Mouse (Mus musculus) MEL (cell line): Measurements from ENCODE around the gene Tmprss11a. TPM values are rescaled to one million over a fixed set of nuclear protein-coding genes. Genes with fewer than 3 reads are reported as not detected.
A peak's percentile ranks its signal among the peaks of the same experiment; 100 is the strongest.

Experiments used
- DNase-seq: peaks from one replicate; pipeline ENCODE4 v3.0.0; 2011; ENCODE audit warnings: low read depth, low spot score
- H3K27ac ChIP-seq: 2 replicates; pipeline ENCODE4 v1.5.1; 2012; ENCODE audit warnings: low read depth, mild to moderate bottlenecking, control low read depth, low read length, moderate library complexity; ENCODE audit not compliant: control insufficient read depth
- H3K27me3 ChIP-seq, 2 experiments: fragments of 150-350 bp in 1 of 2; sonication (generic) in 1 of 2; 2 replicates each; pipeline ENCODE4 v1.6.1; 2012; ENCODE audit warnings: low read length in 2 of 2, mild to moderate bottlenecking in 2 of 2, improper control_type of control experiment in 1 of 2, moderate library complexity in 1 of 2; ENCODE audit not compliant: insufficient read depth in 2 of 2, control insufficient read depth in 1 of 2
- H3K36me3 ChIP-seq, 2 experiments: 2 replicates each; pipeline ENCODE4 v1.6.1; 2012 to 2014; ENCODE audit warnings: low read length in 2 of 2, improper control_type of control experiment in 1 of 2, inconsistent platforms in 1 of 2, mild to moderate bottlenecking in 1 of 2; ENCODE audit not compliant: insufficient read depth in 2 of 2, control insufficient read depth in 1 of 2
- H3K4me1 ChIP-seq, 2 experiments: fragments of 150-350 bp in 1 of 2; sonication (generic) in 1 of 2; 2 replicates each; pipeline ENCODE4 v1.6.1; 2012; ENCODE audit warnings: low read length in 2 of 2, improper control_type of control experiment in 1 of 2, mild to moderate bottlenecking in 1 of 2; ENCODE audit not compliant: insufficient read depth in 2 of 2, control insufficient read depth in 1 of 2
- H3K4me3 ChIP-seq, 2 experiments: fragments of 150-350 bp in 1 of 2; sonication (generic) in 1 of 2; 2 replicates each; pipeline ENCODE4 v1.5.1; 2012; ENCODE audit warnings: low read depth in 2 of 2, low read length in 2 of 2, mild to moderate bottlenecking in 2 of 2, moderate library complexity in 2 of 2, control low read depth in 1 of 2, improper control_type of control experiment in 1 of 2; ENCODE audit not compliant: control insufficient read depth in 1 of 2, insufficient read depth in 1 of 2
- H3K79me2 ChIP-seq: 2 replicates; pipeline ENCODE4 v1.6.1; 2012; ENCODE audit warnings: mild to moderate bottlenecking, low read length, moderate library complexity; ENCODE audit not compliant: control insufficient read depth, poor library complexity, insufficient read depth
- H3K9ac ChIP-seq: 2 replicates; pipeline ENCODE4 v1.6.1; 2012; ENCODE audit warnings: low read depth, mild to moderate bottlenecking, control low read depth, low read length, moderate library complexity; ENCODE audit not compliant: control insufficient read depth, poor library complexity, severe bottlenecking
- H3K9me3 ChIP-seq: fragments of 150-350 bp; sonication (generic); replicated peaks from 2 replicates; pipeline ENCODE4 v1.6.1; 2012; ENCODE audit warnings: mild to moderate bottlenecking, low read length, improper control_type of control experiment, moderate library complexity; ENCODE audit not compliant: insufficient read depth
- BHLHE40 ChIP-seq: IDR thresholded peaks from 2 replicates; pipeline ENCODE4 v1.6.1; 2012; ENCODE audit warnings: low read depth, mild to moderate bottlenecking, inconsistent platforms, low read length, improper control_type of control experiment, borderline replicate concordance
- CHD1 ChIP-seq: IDR thresholded peaks from 2 replicates; pipeline ENCODE4 v1.6.1; 2012; ENCODE audit warnings: low read depth, mild to moderate bottlenecking, inconsistent platforms, low read length, improper control_type of control experiment
- CHD2 ChIP-seq: IDR thresholded peaks from 2 replicates; pipeline ENCODE4 v1.6.1; 2011; ENCODE audit warnings: low read length, improper control_type of control experiment
- CTCF ChIP-seq, 3 experiments: IDR thresholded peaks in 2 of 3; conservative IDR thresholded peaks in 1 of 3; 2 replicates each; pipeline ENCODE4 v1.5.1; 2011 to 2012; ENCODE audit warnings: low read length in 3 of 3, low read depth in 2 of 3, mild to moderate bottlenecking in 2 of 3, improper control_type of control experiment in 1 of 3, inconsistent platforms in 1 of 3, mixed read lengths in 1 of 3, moderate library complexity in 1 of 3; ENCODE audit not compliant: control insufficient read depth in 1 of 3, insufficient read depth in 1 of 3, poor library complexity in 1 of 3, severe bottlenecking in 1 of 3
- ELF1 ChIP-seq: IDR thresholded peaks from 2 replicates; pipeline ENCODE4 v1.6.1; 2014; ENCODE audit warnings: low read depth, mild to moderate bottlenecking, inconsistent platforms, low read length, improper control_type of control experiment, moderate library complexity
- ETS1 ChIP-seq: IDR thresholded peaks from 2 replicates; pipeline ENCODE4 v1.6.1; 2012; ENCODE audit warnings: low read depth, mild to moderate bottlenecking, inconsistent platforms, low read length, improper control_type of control experiment, moderate library complexity
- GABPA ChIP-seq: IDR thresholded peaks from 2 replicates; pipeline ENCODE4 v1.6.1; 2012; ENCODE audit warnings: low read depth, mild to moderate bottlenecking, inconsistent platforms, low read length, improper control_type of control experiment, moderate library complexity
- GATA1 ChIP-seq: IDR thresholded peaks from 2 replicates; pipeline ENCODE4 v1.6.1; 2011; ENCODE audit warnings: low read depth, low read length, improper control_type of control experiment
- MAFK ChIP-seq: IDR thresholded peaks from 2 replicates; pipeline ENCODE4 v1.6.1; 2011; ENCODE audit warnings: low read depth, mild to moderate bottlenecking, low read length, improper control_type of control experiment, borderline replicate concordance
- MAX ChIP-seq: IDR thresholded peaks from 2 replicates; pipeline ENCODE4 v1.6.1; 2011; ENCODE audit warnings: low read length, improper control_type of control experiment
- MAZ ChIP-seq: IDR thresholded peaks from 2 replicates; pipeline ENCODE4 v1.6.1; 2012; ENCODE audit warnings: low read depth, mild to moderate bottlenecking, inconsistent platforms, low read length, improper control_type of control experiment
- MEF2A ChIP-seq: IDR thresholded peaks from 2 replicates; pipeline ENCODE4 v1.6.1; 2014; ENCODE audit warnings: low read depth, mild to moderate bottlenecking, inconsistent platforms, low read length, improper control_type of control experiment; ENCODE audit not compliant: poor library complexity, insufficient replicate concordance, severe bottlenecking; ENCODE audit errors: extremely low read depth
- MXI1 ChIP-seq: IDR thresholded peaks from 2 replicates; pipeline ENCODE4 v1.6.1; 2011; ENCODE audit warnings: mild to moderate bottlenecking, low read depth, low read length, improper control_type of control experiment
- MYB ChIP-seq: IDR thresholded peaks from 2 replicates; pipeline ENCODE4 v1.6.1; 2011; ENCODE audit warnings: mild to moderate bottlenecking, low read depth, low read length, improper control_type of control experiment
- MYC ChIP-seq: IDR thresholded peaks from 2 replicates; pipeline ENCODE4 v1.6.1; 2011; ENCODE audit warnings: low read depth, mild to moderate bottlenecking, low read length, improper control_type of control experiment, moderate library complexity
- POLR2A ChIP-seq, 2 experiments: IDR thresholded peaks; 2 replicates each; pipeline ENCODE4 v1.6.1; 2011 to 2012; ENCODE audit warnings: low read length in 2 of 2, mild to moderate bottlenecking in 2 of 2, control low read depth in 1 of 2, improper control_type of control experiment in 1 of 2, low read depth in 1 of 2, moderate library complexity in 1 of 2; ENCODE audit not compliant: control insufficient read depth in 1 of 2, insufficient read depth in 1 of 2, poor library complexity in 1 of 2
- POLR2AphosphoS5 ChIP-seq: IDR thresholded peaks from 2 replicates; pipeline ENCODE4 v1.6.1; 2012; ENCODE audit warnings: low read depth, borderline replicate concordance, mild to moderate bottlenecking, inconsistent platforms, low read length, moderate library complexity, mixed read lengths
- RAD21 ChIP-seq: IDR thresholded peaks from 2 replicates; pipeline ENCODE4 v1.6.1; 2011; ENCODE audit warnings: mild to moderate bottlenecking, low read depth, low read length, improper control_type of control experiment
- RCOR1 ChIP-seq: IDR thresholded peaks from 2 replicates; pipeline ENCODE4 v1.6.1; 2012; ENCODE audit warnings: low read depth, mild to moderate bottlenecking, inconsistent platforms, low read length, improper control_type of control experiment
- SMC3 ChIP-seq: IDR thresholded peaks from 2 replicates; pipeline ENCODE4 v1.6.1; 2011; ENCODE audit warnings: low read depth, low read length, improper control_type of control experiment
- TAL1 ChIP-seq: IDR thresholded peaks from 2 replicates; pipeline ENCODE4 v1.6.1; 2012; ENCODE audit warnings: mild to moderate bottlenecking, inconsistent platforms, low read length, moderate library complexity, mixed read lengths
- TBP ChIP-seq: IDR thresholded peaks from 2 replicates; pipeline ENCODE4 v1.8.0; 2011; ENCODE audit warnings: low read depth, low read length, improper control_type of control experiment
- TCF12 ChIP-seq: IDR thresholded peaks from 2 replicates; pipeline ENCODE4 v1.6.1; 2014; ENCODE audit warnings: low read depth, mild to moderate bottlenecking, inconsistent platforms, low read length, improper control_type of control experiment, moderate library complexity
- USF1 ChIP-seq: IDR thresholded peaks from 2 replicates; pipeline ENCODE4 v1.6.1; 2014; ENCODE audit warnings: low read depth, mild to moderate bottlenecking, inconsistent platforms, low read length, improper control_type of control experiment, moderate library complexity
- USF2 ChIP-seq, 2 experiments: IDR thresholded peaks; 2 replicates each; pipeline ENCODE4 v1.6.1; 2011 to 2012; ENCODE audit warnings: improper control_type of control experiment in 2 of 2, low read length in 2 of 2, borderline replicate concordance in 1 of 2, inconsistent platforms in 1 of 2, low read depth in 1 of 2, mild to moderate bottlenecking in 1 of 2; ENCODE audit not compliant: insufficient read depth in 1 of 2
- ZKSCAN1 ChIP-seq: IDR thresholded peaks from 2 replicates; pipeline ENCODE4 v1.6.1; 2012; ENCODE audit warnings: low read depth, mild to moderate bottlenecking, inconsistent platforms, low read length, improper control_type of control experiment, moderate library complexity
- polyA plus RNA-seq, 2 experiments: library from polyadenylated mRNA; stranded (reverse) in 1 of 2; unstranded in 1 of 2; fragments of >175 nt in 1 of 2; fragments of >200 nt in 1 of 2; gene quantifications; 2 replicates each; pipeline versions ENCODE4 v1.2.1 to v1.2.4; 2012; ENCODE audit warnings: low replicate concordance in 2 of 2, low read depth in 1 of 2; ENCODE audit not compliant: insufficient read length in 2 of 2, insufficient read depth in 1 of 2, missing spikeins in 1 of 2
- total RNA-seq: library from RNA; depleted of rRNA; stranded (reverse); fragments of 300-350 nt; gene quantifications from 2 replicates; pipeline ENCODE4 v1.2.3, GENCODE M21; 2012

Gene Tmprss11a
- total and polyA plus RNA-seq, 3 experiments = not detected

- TF ChIP-seq ZKSCAN1 = no peak
- no peak for TF ChIP-seq MYC
- TF ChIP-seq TBP = no peak
- no peak for TF ChIP-seq RCOR1
- TF ChIP-seq USF2 (IDR thresholded peaks at IDR 0.05; ENCODE audit: borderline replicate concordance in 1 of 2, insufficient read depth in 1 of 2, low read depth in 1 of 2, low read length in 2 of 2) = no peak
- no peak for TF ChIP-seq POLR2AphosphoS5
- TF ChIP-seq RAD21 = peak; percentile 24
- no peak for TF ChIP-seq USF1
- TF ChIP-seq CHD2 = no peak
- TF ChIP-seq CTCF (IDR thresholded peaks at IDR 0.05 in 2 of 3, conservative IDR thresholded peaks at IDR 0.05 in 1 of 3; ENCODE audit: control insufficient read depth in 1 of 3, insufficient read depth in 1 of 3, low read depth in 2 of 3, low read length in 3 of 3, poor library complexity in 1 of 3, severe bottlenecking in 1 of 3) = peak in 2 of 3 experiments; percentile 23 to 59; a peak in 3 of 6 replicates
- peak; percentile 72 for TF ChIP-seq SMC3
- TF ChIP-seq MAFK = no peak
- TF ChIP-seq CHD1 = no peak
- TF ChIP-seq ETS1 = no peak
- TF ChIP-seq POLR2A (IDR thresholded peaks at IDR 0.05; ENCODE audit: control insufficient read depth in 1 of 2, insufficient read depth in 1 of 2, low read depth in 1 of 2, low read length in 2 of 2, poor library complexity in 1 of 2) = no peak
- TF ChIP-seq TCF12 = no peak
- DNase-seq = peak; percentile 20
Observed at GRCm38 (mm10) chr5:86410815-86411214, 58.0 kb downstream of the Tmprss11a start.

GRCm38 (mm10) chr5:86407941-86408340 is 60.8 kb downstream of the Tmprss11a start:
- DNase-seq = no peak
- Histone ChIP-seq H3K36me3 (no peaks in the 10 kb centered on the region), H3K9ac (no peak overlapping the region), H3K27ac (no peak overlapping the region), H3K9me3 (no peaks in the 10 kb centered on the region), H3K79me2 (no peaks in the 10 kb centered on the region), H3K4me3 (no peak overlapping the region), H3K4me1 (no peaks in the 10 kb centered on the region), H3K27me3 (no peaks in the 10 kb centered on the region)
- no peak for TF ChIP-seq MYC
- TF ChIP-seq GABPA = no peak
- no peak for TF ChIP-seq ETS1
- no peak for TF ChIP-seq BHLHE40
- no peak for TF ChIP-seq CTCF (IDR thresholded peaks at IDR 0.05 in 2 of 3, conservative IDR thresholded peaks at IDR 0.05 in 1 of 3; ENCODE audit: control insufficient read depth in 1 of 3, insufficient read depth in 1 of 3, low read depth in 2 of 3, low read length in 3 of 3, poor library complexity in 1 of 3, severe bottlenecking in 1 of 3)
- no peak for TF ChIP-seq CHD1
- no peak for TF ChIP-seq MAX
- no peak for TF ChIP-seq TBP
- no peak for TF ChIP-seq MAZ
- no peak for TF ChIP-seq RAD21
- no peak for TF ChIP-seq ZKSCAN1
- no peak for TF ChIP-seq MXI1
- no peak for TF ChIP-seq GATA1
- TF ChIP-seq ELF1 = no peak
- no peak for TF ChIP-seq TCF12
- no peak for TF ChIP-seq CHD2
- no peak for TF ChIP-seq POLR2AphosphoS5
- no peak for TF ChIP-seq MEF2A
- no peak for TF ChIP-seq MYB
- TF ChIP-seq TAL1 = no peak

More at GRCm38 (mm10) chr5:86410815-86411214, 58.0 kb downstream of the Tmprss11a start:
- no peaks in the 10 kb centered on the region for H3K27me3 ChIP-seq
- no peak overlapping the region for H3K27ac ChIP-seq
- H3K9ac ChIP-seq = no peak overlapping the region
- H3K4me3 ChIP-seq = no peak overlapping the region
- H3K4me1 ChIP-seq = no peaks in the 10 kb centered on the region
- no peaks in the 10 kb centered on the region for H3K36me3 ChIP-seq
- H3K79me2 ChIP-seq = no peaks in the 10 kb centered on the region
- no peaks in the 10 kb centered on the region for H3K9me3 ChIP-seq
